Mouse (Mus musculus): ENCODE data around the gene Rnf11. TPM values are rescaled to one million over a fixed set of nuclear protein-coding genes. Genes with fewer than 3 reads are reported as not detected.

Gene Rnf11
- polyA plus RNA-seq, 1 experiment = 16.1 TPM

DNA sequence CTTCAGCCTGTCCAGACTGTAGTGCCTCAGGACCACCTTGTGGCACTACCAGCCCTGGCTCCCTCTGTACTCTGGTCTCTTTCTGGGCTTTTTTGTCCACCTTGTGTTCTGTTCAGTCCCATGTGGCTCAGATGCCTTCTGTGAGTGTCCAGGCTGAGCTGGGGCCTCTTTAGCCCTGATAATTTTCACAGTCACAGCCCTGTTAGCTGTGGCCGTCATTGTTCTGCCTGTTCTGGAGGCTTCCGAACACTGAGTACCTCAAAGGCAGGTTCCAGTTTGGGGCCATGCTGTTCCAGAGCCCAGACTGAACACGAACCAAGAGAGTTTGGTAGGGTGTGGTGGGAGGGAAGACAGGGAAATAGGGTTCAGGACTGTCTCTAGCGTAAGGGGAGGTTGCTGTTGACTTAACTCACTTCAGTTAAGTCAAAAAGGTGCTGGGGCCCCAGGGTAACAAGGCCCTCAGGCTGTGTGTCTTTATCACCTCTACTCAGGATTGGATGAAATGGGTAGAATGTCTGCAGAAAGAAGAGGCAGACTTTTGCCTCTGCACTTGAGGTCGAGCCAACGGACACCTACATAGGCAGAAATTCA lies 73.1 kb downstream of the Rnf11 start:
- Histone ChIP-seq H3K27me3 (ENCODE audit: control insufficient read depth, insufficient read depth, low read length) (peaks cover 9% of the 10 kb centered on the region; the same call in 1 of the 2 replicates), H3K27ac (ENCODE audit: control insufficient read depth, insufficient read depth, low read length) (no peak overlapping the region), H3K36me3 (ENCODE audit: control insufficient read depth, insufficient read depth, low read length) (no peaks in the 10 kb centered on the region), H3K4me1 (replicated peaks; ENCODE audit: control insufficient read depth, insufficient read depth, low read length) (no peaks in the 10 kb centered on the region), H3K4me3 (ENCODE audit: control insufficient read depth, insufficient read depth, low read length) (no peak overlapping the region)
- DNase-seq = no peak
- WGBS = 94% methylated on average over 6 of the region's 6 CpGs
- no peak for TF ChIP-seq POLR2A (IDR thresholded peaks at IDR 0.05; ENCODE audit: control insufficient read depth, extremely low read depth, insufficient read depth, low read length, poor library complexity)
- no peak for TF ChIP-seq CTCF (IDR thresholded peaks at IDR 0.05; ENCODE audit: borderline replicate concordance, control insufficient read depth, extremely low read depth, insufficient read depth, low read length, poor library complexity)

DNA sequence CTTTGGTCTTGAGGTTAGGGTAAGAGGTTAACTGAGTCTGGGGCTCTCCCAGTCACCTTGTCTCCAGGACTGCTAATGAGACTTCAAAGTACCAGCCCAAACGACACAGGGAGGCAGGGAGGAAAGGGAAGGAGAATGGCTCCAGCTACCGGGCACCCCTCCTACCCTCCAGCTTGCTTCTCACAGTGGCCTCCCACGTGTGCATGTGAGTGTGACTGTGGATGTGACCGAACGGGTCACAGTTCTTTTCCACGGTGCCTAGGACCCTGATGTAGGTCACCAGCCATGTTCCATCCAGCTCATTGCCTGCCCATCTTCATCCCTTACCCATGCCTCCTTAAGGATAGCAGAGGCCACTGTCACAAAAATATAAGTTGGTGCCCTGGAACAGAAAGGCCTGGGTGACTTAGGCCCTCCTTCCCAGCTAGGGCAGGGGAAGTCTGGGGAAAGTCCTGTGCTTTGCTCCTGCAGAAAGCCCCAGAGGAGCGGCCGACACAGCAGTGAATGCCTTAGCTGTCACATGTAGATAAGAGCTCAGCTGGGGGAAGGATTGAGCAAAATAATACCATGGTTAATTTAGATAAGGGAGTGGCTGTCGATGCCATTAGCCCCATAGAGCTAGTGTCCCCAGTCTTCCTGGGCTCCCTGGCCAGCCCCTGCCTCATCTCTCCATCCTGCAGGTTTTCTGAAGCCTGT lies 73.7 kb downstream of the Rnf11 start:
- no peak for DNase-seq
- TF ChIP-seq CTCF (IDR thresholded peaks at IDR 0.05; ENCODE audit: borderline replicate concordance, control insufficient read depth, extremely low read depth, insufficient read depth, low read length, poor library complexity) (no peak), POLR2A (IDR thresholded peaks at IDR 0.05; ENCODE audit: control insufficient read depth, extremely low read depth, insufficient read depth, low read length, poor library complexity) (no peak)
- H3K4me1 ChIP-seq (replicated peaks; ENCODE audit: control insufficient read depth, insufficient read depth, low read length) = no peaks in the 10 kb centered on the region
- WGBS = 89% methylated on average over 9 of the region's 9 CpGs
- no peaks in the 10 kb centered on the region for H3K36me3 ChIP-seq (ENCODE audit: control insufficient read depth, insufficient read depth, low read length)
- H3K27ac ChIP-seq (ENCODE audit: control insufficient read depth, insufficient read depth, low read length) = no peak overlapping the region
- peaks cover 11% of the 10 kb centered on the region; the same call in 1 of the 2 replicates for H3K27me3 ChIP-seq (ENCODE audit: control insufficient read depth, insufficient read depth, low read length)
- H3K4me3 ChIP-seq (ENCODE audit: control insufficient read depth, insufficient read depth, low read length) = no peak overlapping the region

DNA sequence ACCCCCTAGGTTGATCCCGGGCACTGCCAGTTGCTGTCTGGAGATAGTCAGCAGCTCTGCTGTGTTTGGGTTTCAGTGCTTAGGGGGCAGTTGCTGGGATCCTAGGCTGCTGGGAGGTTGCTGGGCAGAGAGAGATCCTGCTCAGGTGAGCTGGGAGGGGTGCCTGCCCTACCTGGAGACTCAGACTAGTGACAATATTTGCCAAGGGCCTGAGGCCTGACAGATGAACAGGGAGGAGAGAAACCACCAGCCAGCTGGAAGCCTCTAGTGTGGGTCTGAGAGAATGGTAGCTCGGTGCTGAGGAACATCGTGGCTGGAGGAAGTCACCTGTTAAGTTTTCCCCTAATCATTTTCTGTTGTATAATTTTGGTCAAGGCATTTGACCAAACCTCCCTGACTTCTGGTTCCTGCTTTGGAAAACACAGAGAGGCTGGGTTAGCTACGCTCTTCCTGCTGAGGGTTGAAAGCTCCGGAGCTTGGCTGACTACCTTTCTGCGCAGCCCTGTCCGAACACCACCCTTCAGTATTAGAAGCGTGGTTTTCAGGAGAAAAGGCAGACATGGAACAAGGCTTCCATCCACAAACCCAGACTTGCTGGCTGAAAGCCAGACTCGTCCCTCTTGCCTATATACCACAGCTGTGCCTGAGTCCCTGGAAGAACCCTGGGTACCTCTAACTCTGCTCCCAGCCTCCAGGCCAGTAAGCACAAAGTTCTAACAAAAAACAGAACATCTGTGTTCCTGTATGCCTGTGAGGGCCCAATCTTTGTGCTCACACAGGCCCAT lies 76.6 kb downstream of the Rnf11 start:
- H3K27ac ChIP-seq (ENCODE audit: control insufficient read depth, insufficient read depth, low read length) = no peak overlapping the region
- no peak for TF ChIP-seq POLR2A (IDR thresholded peaks at IDR 0.05; ENCODE audit: control insufficient read depth, extremely low read depth, insufficient read depth, low read length, poor library complexity)
- TF ChIP-seq CTCF (IDR thresholded peaks at IDR 0.05; ENCODE audit: borderline replicate concordance, control insufficient read depth, extremely low read depth, insufficient read depth, low read length, poor library complexity) = no peak
- H3K4me1 ChIP-seq (replicated peaks; ENCODE audit: control insufficient read depth, insufficient read depth, low read length) = no peaks in the 10 kb centered on the region
- WGBS = 65% methylated on average over 9 of the region's 9 CpGs
- peaks cover 13% of the 10 kb centered on the region; the same call in 1 of the 2 replicates for H3K27me3 ChIP-seq (ENCODE audit: control insufficient read depth, insufficient read depth, low read length)
- no peak overlapping the region for H3K4me3 ChIP-seq (ENCODE audit: control insufficient read depth, insufficient read depth, low read length)
- DNase-seq = no peak
- H3K36me3 ChIP-seq (ENCODE audit: control insufficient read depth, insufficient read depth, low read length) = no peaks in the 10 kb centered on the region

- Histone ChIP-seq H3K27ac (ENCODE audit: control insufficient read depth, insufficient read depth, low read length) (no peak overlapping the region), H3K4me1 (replicated peaks; ENCODE audit: control insufficient read depth, insufficient read depth, low read length) (no peaks in the 10 kb centered on the region)
- 6% methylated on average over 24 of the region's 24 CpGs for WGBS
Observed at GRCm38 (mm10) chr4:109407176-109407520, 77.4 kb downstream of the Rnf11 start.

GRCm38 (mm10) chr4:109406486-109407175 lies 77.9 kb downstream of the Rnf11 start, which contains the start of gene Ttc39a:
Ttc39a (plus strand) TSS chr4:109406623.
- Histone ChIP-seq H3K27ac (ENCODE audit: control insufficient read depth, insufficient read depth, low read length) (no peak within 1 kb of the TSS), H3K4me3 (ENCODE audit: control insufficient read depth, insufficient read depth, low read length) (peak within 1 kb of the TSS; percentile 19), H3K36me3 (ENCODE audit: control insufficient read depth, insufficient read depth, low read length) (no peaks in the 10 kb centered on the region), H3K27me3 (ENCODE audit: control insufficient read depth, insufficient read depth, low read length) (peaks cover 13% of the 10 kb centered on the region; the same call in 1 of the 2 replicates), H3K4me1 (replicated peaks; ENCODE audit: control insufficient read depth, insufficient read depth, low read length) (no peaks in the 10 kb centered on the region)
- TF ChIP-seq POLR2A (IDR thresholded peaks at IDR 0.05; ENCODE audit: control insufficient read depth, extremely low read depth, insufficient read depth, low read length, poor library complexity) (no peak), CTCF (IDR thresholded peaks at IDR 0.05; ENCODE audit: borderline replicate concordance, control insufficient read depth, extremely low read depth, insufficient read depth, low read length, poor library complexity) (no peak)
- DNase-seq = no peak
- 3% methylated on average over 55 of the region's 56 CpGs for WGBS

More at GRCm38 (mm10) chr4:109407176-109407520, 77.4 kb downstream of the Rnf11 start:
- DNase-seq = no peak
- H3K27me3 ChIP-seq (ENCODE audit: control insufficient read depth, insufficient read depth, low read length) = peaks cover 13% of the 10 kb centered on the region; the same call in 1 of the 2 replicates
- no peaks in the 10 kb centered on the region for H3K36me3 ChIP-seq (ENCODE audit: control insufficient read depth, insufficient read depth, low read length)
- H3K4me3 ChIP-seq (ENCODE audit: control insufficient read depth, insufficient read depth, low read length) = no peak overlapping the region
- TF ChIP-seq CTCF (IDR thresholded peaks at IDR 0.05; ENCODE audit: borderline replicate concordance, control insufficient read depth, extremely low read depth, insufficient read depth, low read length, poor library complexity) (no peak), POLR2A (IDR thresholded peaks at IDR 0.05; ENCODE audit: control insufficient read depth, extremely low read depth, insufficient read depth, low read length, poor library complexity) (no peak)

- H3K27ac ChIP-seq (ENCODE audit: control insufficient read depth, insufficient read depth, low read length) = no peak overlapping the region
- DNase-seq = no peak
Observed at GRCm38 (mm10) chr4:109406054-109406485, 78.5 kb downstream of the Rnf11 start.

More at GRCm38 (mm10) chr4:109406054-109406485, 78.5 kb downstream of the Rnf11 start:
- TF ChIP-seq CTCF (IDR thresholded peaks at IDR 0.05; ENCODE audit: borderline replicate concordance, control insufficient read depth, extremely low read depth, insufficient read depth, low read length, poor library complexity) (no peak), POLR2A (IDR thresholded peaks at IDR 0.05; ENCODE audit: control insufficient read depth, extremely low read depth, insufficient read depth, low read length, poor library complexity) (no peak)
- WGBS = 2% methylated on average over 3 of the region's 3 CpGs
- H3K4me3 ChIP-seq (ENCODE audit: control insufficient read depth, insufficient read depth, low read length) = no peak overlapping the region
- H3K4me1 ChIP-seq (replicated peaks; ENCODE audit: control insufficient read depth, insufficient read depth, low read length) = no peaks in the 10 kb centered on the region
- H3K27me3 ChIP-seq (ENCODE audit: control insufficient read depth, insufficient read depth, low read length) = peaks cover 13% of the 10 kb centered on the region; the same call in 1 of the 2 replicates
- no peaks in the 10 kb centered on the region for H3K36me3 ChIP-seq (ENCODE audit: control insufficient read depth, insufficient read depth, low read length)

Measured in thymus, adult 2 months (tissue).